Mouse (Mus musculus): ENCODE results near the gene Olfr1406. TPM values are rescaled to one million over a fixed set of nuclear protein-coding genes. Genes with fewer than 3 reads are reported as not detected.
"Not testable (repeated sequence)": the region's sequence is repeated elsewhere in the genome, so short reads cannot be mapped to it uniquely, and the experiment has no call there.

Olfr1406 gene
- not detected in 2 replicates for polyA plus RNA-seq (2012; rRNA removed)

DNA sequence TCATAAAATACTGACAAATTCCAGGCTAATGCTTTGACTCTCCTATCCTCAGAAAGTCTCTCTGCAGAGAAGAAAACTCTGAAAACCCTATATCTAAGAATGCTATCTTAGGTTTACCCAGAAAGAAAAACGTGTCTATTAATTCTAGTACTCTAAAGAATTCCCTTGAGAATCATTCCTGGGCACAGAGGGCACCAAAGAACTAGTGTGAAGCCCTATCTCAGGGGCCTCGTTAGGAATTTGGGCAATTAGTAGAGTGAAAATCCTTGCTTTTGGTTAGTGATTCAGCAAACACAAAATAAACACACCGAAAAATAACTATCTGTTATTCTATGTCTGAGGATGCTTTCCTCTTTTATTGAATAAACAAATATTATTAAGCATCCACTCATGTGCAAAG lies at the start of gene Olfr1406:
Gene Olfr1406 (minus strand): TSS at position 101 of the 400 bp plus-strand sequence.
- DNase-seq: no peak
- TF ChIP-seq POLR2A (IDR thresholded peaks at IDR 0.05; ENCODE audit: borderline replicate concordance, extremely low read depth, low read depth, low read length) (no peak), CTCF (IDR thresholded peaks at IDR 0.05; ENCODE audit: insufficient read depth, low read length) (no peak)
- no peaks in the 10 kb centered on the region for H3K4me1 ChIP-seq (ENCODE audit: control insufficient read depth, insufficient read depth, low read length)
- no peak within 1 kb of the TSS for H3K4me3 ChIP-seq (replicated peaks; ENCODE audit: extremely low read depth, low read depth, low read length)
- WGBS: 54% methylated on average over 3 of the region's 3 CpGs

DNA sequence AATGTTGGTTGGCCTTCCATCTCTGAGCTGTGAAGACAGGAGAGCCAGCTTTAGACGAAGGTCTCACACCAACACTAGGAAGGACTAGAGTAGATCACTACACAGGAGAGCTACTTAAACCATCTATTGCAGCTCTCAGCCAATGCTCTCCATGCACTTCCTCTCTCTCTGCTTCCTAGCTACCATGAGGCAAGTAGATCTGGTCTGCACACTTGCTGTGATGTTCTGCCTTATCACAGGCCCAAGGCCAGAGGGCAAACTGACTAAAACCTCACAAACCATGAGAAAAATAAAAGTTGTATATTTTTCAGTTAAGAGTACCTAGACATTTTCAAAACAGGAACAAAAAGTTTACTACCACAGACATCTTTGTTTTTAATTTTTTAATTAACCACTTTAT lies 46.6 kb upstream of the Olfr1406 start:
- H3K4me3 ChIP-seq (replicated peaks; ENCODE audit: extremely low read depth, low read depth, low read length); H3K4me1 ChIP-seq (ENCODE audit: control insufficient read depth, insufficient read depth, low read length); DNase-seq: not testable (repeated sequence)
- 64% methylated on average over 1 of the region's 1 CpGs for WGBS

DNA sequence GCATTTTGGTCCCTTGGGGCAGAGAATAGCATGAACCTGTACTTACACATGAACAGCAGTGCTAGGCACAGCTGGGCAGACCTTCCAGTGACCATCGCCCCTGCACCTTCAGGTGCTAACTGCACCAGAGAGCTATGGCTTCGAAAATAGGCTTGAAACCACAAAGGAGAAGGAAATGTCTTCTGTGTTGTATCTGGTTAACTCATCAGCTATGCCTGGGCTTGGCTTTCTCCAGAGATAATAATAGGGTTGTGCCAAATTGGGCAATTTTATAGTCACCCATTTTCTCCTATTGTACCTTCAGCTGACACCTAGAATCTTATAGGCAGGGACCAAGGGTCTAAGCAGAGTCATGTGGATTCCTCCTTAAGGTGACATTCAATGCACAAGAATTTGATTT lies 36.6 kb upstream of the Olfr1406 start, which contains the start of gene Fcer1a:
Gene Fcer1a (minus strand): TSS at position 134 of the 400 bp plus-strand sequence.
- TF ChIP-seq CTCF (IDR thresholded peaks at IDR 0.05; ENCODE audit: insufficient read depth, low read length) (no peak), POLR2A (IDR thresholded peaks at IDR 0.05; ENCODE audit: borderline replicate concordance, extremely low read depth, low read depth, low read length) (no peak)
- 59% methylated on average over 2 of the region's 2 CpGs for WGBS
- no peak for DNase-seq
- H3K4me1 ChIP-seq (ENCODE audit: control insufficient read depth, insufficient read depth, low read length): no peaks in the 10 kb centered on the region
- H3K4me3 ChIP-seq (replicated peaks; ENCODE audit: extremely low read depth, low read depth, low read length): no peak within 1 kb of the TSS

GRCm38 (mm10) chr1:173216481-173216880 lies 26.0 kb upstream of the Olfr1406 start:
- Histone ChIP-seq H3K4me3 (replicated peaks; ENCODE audit: extremely low read depth, low read depth, low read length) (no peak overlapping the region), H3K4me1 (ENCODE audit: control insufficient read depth, insufficient read depth, low read length) (no peaks in the 10 kb centered on the region)
- no peak for DNase-seq
- no peak for TF ChIP-seq CTCF (IDR thresholded peaks at IDR 0.05; ENCODE audit: insufficient read depth, low read length)
- TF ChIP-seq POLR2A (IDR thresholded peaks at IDR 0.05; ENCODE audit: borderline replicate concordance, extremely low read depth, low read depth, low read length): no peak
- 84% methylated on average over 3 of the region's 3 CpGs for WGBS

DNA sequence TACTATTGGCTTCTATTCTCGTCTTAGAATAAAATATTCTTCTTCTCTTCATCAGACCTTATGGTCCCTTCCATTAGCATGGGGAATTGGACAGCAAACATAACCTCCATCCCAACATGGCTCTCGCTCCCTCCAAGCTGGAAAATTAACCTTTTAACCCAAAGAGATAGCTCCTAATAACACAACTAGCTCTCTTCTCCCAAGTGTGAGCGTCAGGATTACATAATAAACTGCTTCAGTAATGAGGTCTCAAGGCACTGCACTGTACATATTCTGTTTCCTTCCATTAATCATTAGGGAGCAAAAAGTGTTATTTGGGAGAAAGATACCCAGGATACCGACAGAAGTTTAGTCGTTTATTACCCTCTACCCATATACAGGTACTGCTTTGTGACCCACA lies 21.7 kb upstream of the Olfr1406 start, which contains the start of gene Olfr1404:
Gene Olfr1404 (plus strand): TSS at position 301 of the 400 bp plus-strand sequence.
- TF ChIP-seq CTCF (IDR thresholded peaks at IDR 0.05; ENCODE audit: insufficient read depth, low read length): no peak
- no peak for TF ChIP-seq POLR2A (IDR thresholded peaks at IDR 0.05; ENCODE audit: borderline replicate concordance, extremely low read depth, low read depth, low read length)
- Histone ChIP-seq H3K4me3 (replicated peaks; ENCODE audit: extremely low read depth, low read depth, low read length) (no peak within 1 kb of the TSS), H3K4me1 (ENCODE audit: control insufficient read depth, insufficient read depth, low read length) (no peaks in the 10 kb centered on the region)
- no peak for DNase-seq
- WGBS: 60% methylated on average over 5 of the region's 5 CpGs

DNA sequence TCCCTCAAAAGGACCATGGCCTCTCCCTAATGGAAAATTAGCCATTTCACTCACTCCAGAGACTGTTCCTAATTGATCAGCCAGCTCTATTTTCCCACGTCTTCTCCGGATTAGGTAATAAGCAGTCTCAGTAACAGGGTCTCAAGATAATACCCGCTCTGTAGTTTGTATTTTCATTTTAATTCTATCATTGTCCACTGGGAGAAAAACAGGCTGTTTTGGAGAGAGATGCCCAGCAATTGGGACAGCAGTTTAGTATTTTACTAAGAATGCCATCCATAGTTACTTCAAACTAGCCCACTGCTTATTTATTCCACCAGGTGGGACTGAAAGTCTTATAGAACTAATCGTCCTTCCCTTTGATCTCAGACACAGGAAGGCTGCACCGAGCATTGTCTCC lies 7.1 kb upstream of the Olfr1406 start, which contains the start of gene Olfr218:
Gene Olfr218 (plus strand): TSS at position 301 of the 400 bp plus-strand sequence.
- no peaks in the 10 kb centered on the region for H3K4me1 ChIP-seq (ENCODE audit: control insufficient read depth, insufficient read depth, low read length)
- 71% methylated on average over 5 of the region's 5 CpGs for WGBS

GRCm38 (mm10) chr1:173196359-173196758 lies 5.9 kb upstream of the Olfr1406 start:
- no peak overlapping the region for H3K4me3 ChIP-seq (replicated peaks; ENCODE audit: extremely low read depth, low read depth, low read length)
- 59% methylated on average over 2 of the region's 2 CpGs for WGBS
- TF ChIP-seq POLR2A (IDR thresholded peaks at IDR 0.05; ENCODE audit: borderline replicate concordance, extremely low read depth, low read depth, low read length): no peak
- DNase-seq: no peak
- no peaks in the 10 kb centered on the region for H3K4me1 ChIP-seq (ENCODE audit: control insufficient read depth, insufficient read depth, low read length)

More for the DNA sequence above, 7.1 kb upstream of the Olfr1406 start, which contains the start of gene Olfr218:
- no peak for TF ChIP-seq CTCF (IDR thresholded peaks at IDR 0.05; ENCODE audit: insufficient read depth, low read length)
- TF ChIP-seq POLR2A (IDR thresholded peaks at IDR 0.05; ENCODE audit: borderline replicate concordance, extremely low read depth, low read depth, low read length): no peak
- H3K4me3 ChIP-seq (replicated peaks; ENCODE audit: extremely low read depth, low read depth, low read length): no peak within 1 kb of the TSS
- no peak for DNase-seq

GRCm38 (mm10) chr1:173192059-173192458 lies 1.6 kb upstream of the Olfr1406 start:
- 35% methylated on average over 3 of the region's 3 CpGs for WGBS
- Histone ChIP-seq H3K4me1 (ENCODE audit: control insufficient read depth, insufficient read depth, low read length) (no peaks in the 10 kb centered on the region), H3K4me3 (replicated peaks; ENCODE audit: extremely low read depth, low read depth, low read length) (no peak overlapping the region)
- no peak for DNase-seq
- TF ChIP-seq CTCF (IDR thresholded peaks at IDR 0.05; ENCODE audit: insufficient read depth, low read length) (no peak), POLR2A (IDR thresholded peaks at IDR 0.05; ENCODE audit: borderline replicate concordance, extremely low read depth, low read depth, low read length) (no peak)

DNA sequence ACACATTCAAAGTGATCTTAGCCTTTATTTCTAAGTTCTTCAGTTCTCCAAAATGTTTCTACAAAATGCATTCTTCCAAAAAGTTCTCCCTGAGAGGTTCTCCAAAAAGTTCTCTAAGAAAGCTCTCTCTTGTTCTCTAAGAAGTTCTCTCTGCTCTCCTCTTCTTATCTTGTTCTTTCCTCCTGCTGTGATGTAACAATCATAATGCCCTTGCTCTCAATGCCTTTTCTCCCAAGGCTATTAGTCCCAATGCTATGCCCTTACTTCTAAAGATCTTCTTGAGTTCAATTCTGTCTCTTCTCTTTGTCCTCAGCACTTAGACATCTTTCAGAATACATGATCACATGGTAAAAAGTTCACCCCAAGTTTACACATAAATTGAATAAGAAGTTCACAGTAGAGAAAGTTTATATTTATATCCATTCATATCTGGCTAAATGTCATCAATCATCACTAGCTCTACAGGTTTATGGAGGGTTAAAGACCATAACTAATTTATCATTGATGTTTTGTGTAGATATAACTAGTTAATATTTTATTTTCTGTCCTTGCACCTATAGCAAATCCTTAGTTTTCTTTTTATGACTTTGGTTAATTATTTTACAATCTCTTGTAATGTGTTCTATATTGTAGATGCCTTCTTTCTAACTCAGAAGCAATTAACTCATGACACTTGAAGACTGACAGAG lies 16.1 kb downstream of the Olfr1406 start:
- no peak for TF ChIP-seq POLR2A (IDR thresholded peaks at IDR 0.05; ENCODE audit: borderline replicate concordance, extremely low read depth, low read depth, low read length)
- TF ChIP-seq CTCF (IDR thresholded peaks at IDR 0.05; ENCODE audit: insufficient read depth, low read length): no peak
- DNase-seq: no peak
- no peak overlapping the region for H3K4me3 ChIP-seq (replicated peaks; ENCODE audit: extremely low read depth, low read depth, low read length)
- H3K4me1 ChIP-seq (ENCODE audit: control insufficient read depth, insufficient read depth, low read length): no peaks in the 10 kb centered on the region

DNA sequence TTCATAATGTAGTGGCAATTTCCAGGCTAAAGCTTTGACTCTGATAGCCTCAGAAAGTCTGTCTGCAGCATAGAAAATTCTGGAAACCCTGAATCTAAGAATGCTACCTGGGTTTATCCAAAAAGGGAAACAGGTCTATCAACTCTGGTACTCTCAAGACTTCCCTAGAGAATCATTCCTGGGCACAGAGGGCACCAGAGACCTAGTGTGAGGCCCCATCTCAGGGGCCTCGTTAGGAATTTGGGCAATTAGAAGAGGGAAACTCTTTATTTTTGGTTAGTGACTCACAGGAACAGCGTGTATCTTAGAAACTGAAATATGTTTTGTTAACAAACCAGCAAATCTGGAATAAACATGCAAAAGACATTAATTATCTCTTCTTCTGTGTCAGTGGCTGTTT lies 53.2 kb downstream of the Olfr1406 start, which contains the start of gene Olfr1408:
Gene Olfr1408 (minus strand): TSS at position 101 of the 400 bp plus-strand sequence.
- Histone ChIP-seq H3K4me1 (ENCODE audit: control insufficient read depth, insufficient read depth, low read length) (no peaks in the 10 kb centered on the region), H3K4me3 (replicated peaks; ENCODE audit: extremely low read depth, low read depth, low read length) (no peak within 1 kb of the TSS)
- DNase-seq: no peak
- no peak for TF ChIP-seq POLR2A (IDR thresholded peaks at IDR 0.05; ENCODE audit: borderline replicate concordance, extremely low read depth, low read depth, low read length)
- TF ChIP-seq CTCF (IDR thresholded peaks at IDR 0.05; ENCODE audit: insufficient read depth, low read length): no peak
- WGBS: 63% methylated on average over 2 of the region's 2 CpGs

Other genes with a start within 250 kb of the Olfr1406 start
- gene Olfr16, start 240.2 kb downstream of the Olfr1406 start, polyA plus RNA-seq (2012; rRNA removed): not detected in 2 replicates
- not detected in 2 replicates for gene Olfr1408, start 53.3 kb downstream of the Olfr1406 start, polyA plus RNA-seq (2012; rRNA removed)
- gene Olfr218, start 7.2 kb upstream of the Olfr1406 start, polyA plus RNA-seq (2012; rRNA removed): not detected in 2 replicates
- not detected in 2 replicates for gene Olfr1404, start 21.8 kb upstream of the Olfr1406 start, polyA plus RNA-seq (2012; rRNA removed)
- 0.11 and 0.36 TPM in 2 replicates for gene Fcer1a, start 36.6 kb upstream of the Olfr1406 start, polyA plus RNA-seq (2012; rRNA removed)
- gene Olfr418, start 75.4 kb upstream of the Olfr1406 start, polyA plus RNA-seq (2012; rRNA removed): not detected in 2 replicates
- gene Mptx2, start 87.1 kb upstream of the Olfr1406 start, polyA plus RNA-seq (2012; rRNA removed): not detected in 2 replicates
- gene Ackr1, start 143.1 kb upstream of the Olfr1406 start, polyA plus RNA-seq (2012; rRNA removed): 2.2 and 2.3 TPM in 2 replicates
- gene Aim2, start 160.2 kb upstream of the Olfr1406 start, polyA plus RNA-seq (2012; rRNA removed): 2.8 and 5.1 TPM in 2 replicates
- gene Cadm3, start 177.1 kb upstream of the Olfr1406 start, polyA plus RNA-seq (2012; rRNA removed): 1.6 and 3.6 TPM in 2 replicates